Mouse (Mus musculus) heart, postnatal 0 days (tissue): ENCODE measurements around the gene Mn1. TPM values are rescaled to one million over a fixed set of nuclear protein-coding genes. Genes with fewer than 3 reads are reported as not detected.

Source experiments
- ATAC-seq: fragments of 200-750 bp; cut with Nextera tagmentation; 2 replicates; pipeline ENCODE4 v1.8.0; 2017; ENCODE audit warnings: low read depth, moderate number of reproducible peaks, moderate library complexity; ENCODE audit not compliant: insufficient read depth
- DNase-seq: peaks from one replicate; pipeline ENCODE4 v3.0.0-alpha.2; 2016; ENCODE audit warnings: low spot score
- H3K27ac ChIP-seq: fragments of 300-500 bp; sonication (generic); 2 replicates; pipeline ENCODE4 v1.5.1; 2014; ENCODE audit warnings: low read depth, mild to moderate bottlenecking
- H3K27me3 ChIP-seq: fragments of 300-500 bp; sonication (generic); 2 replicates; pipeline ENCODE4 v1.6.1; 2014; ENCODE audit warnings: low read length, mixed read lengths; ENCODE audit not compliant: control insufficient read depth, insufficient read depth
- H3K36me3 ChIP-seq: fragments of 300-500 bp; sonication (generic); replicated peaks from 2 replicates; pipeline ENCODE4 v1.6.1; 2014; ENCODE audit warnings: low read length, mixed read lengths; ENCODE audit not compliant: control insufficient read depth, insufficient read depth
- H3K4me1 ChIP-seq: fragments of 300-500 bp; sonication (generic); 2 replicates; pipeline ENCODE4 v1.6.1; 2014; ENCODE audit warnings: antibody characterized with exemption; ENCODE audit not compliant: control insufficient read depth, insufficient read depth
- H3K4me2 ChIP-seq: fragments of 300-500 bp; sonication (generic); 2 replicates; pipeline ENCODE4 v1.6.1; 2014; ENCODE audit warnings: low read depth, mild to moderate bottlenecking, low read length, moderate library complexity
- H3K4me3 ChIP-seq: fragments of 300-500 bp; sonication (generic); 2 replicates; pipeline ENCODE4 v1.5.1; 2014; ENCODE audit warnings: low read depth, low read length
- H3K9ac ChIP-seq: fragments of 300-500 bp; sonication (generic); replicated peaks from 2 replicates; pipeline ENCODE4 v1.6.1; 2014; ENCODE audit warnings: low read depth, low read length, mixed read lengths
- H3K9me3 ChIP-seq: fragments of 300-500 bp; sonication (generic); replicated peaks from 2 replicates; pipeline ENCODE4 v1.6.1; 2016; ENCODE audit warnings: low read length; ENCODE audit not compliant: control insufficient read depth
- CTCF ChIP-seq: IDR thresholded peaks from 2 replicates; pipeline ENCODE4 v1.5.1; 2016; ENCODE audit warnings: antibody characterized with exemption, control low read depth, low read depth
- EP300 ChIP-seq: IDR thresholded peaks from 2 replicates; pipeline ENCODE4 v1.6.1; 2016; ENCODE audit warnings: antibody characterized with exemption, low read depth
- WGBS: fragments of 180-500 bp; shearing (Covaris S2); extraction: QIAGEN DNeasy Blood & Tissue Kit; methylation state at CpG from one replicate; pipeline ENCODE4 v1.1.7; 2014; 5-methylcytosine and 5-hydroxymethylcytosine counted together
- polyA plus RNA-seq: library from polyadenylated mRNA; unstranded; fragments of >200 nt; fragmentation: Nextera tagmentation; extraction: Ambion mirVana; gene quantifications from 2 replicates; pipeline ENCODE4 v1.2.1, GENCODE M21; 2015
- total RNA-seq: library from RNA; depleted of rRNA; stranded (reverse); fragments of >200 nt; gene quantifications from 2 replicates; pipeline ENCODE4 v1.2.3, GENCODE M21; 2014; ENCODE audit warnings: low replicate concordance

Mn1 gene
- total and polyA plus RNA-seq, 2 experiments from 2014 or later, result 4.5 to 16.4 TPM

DNA sequence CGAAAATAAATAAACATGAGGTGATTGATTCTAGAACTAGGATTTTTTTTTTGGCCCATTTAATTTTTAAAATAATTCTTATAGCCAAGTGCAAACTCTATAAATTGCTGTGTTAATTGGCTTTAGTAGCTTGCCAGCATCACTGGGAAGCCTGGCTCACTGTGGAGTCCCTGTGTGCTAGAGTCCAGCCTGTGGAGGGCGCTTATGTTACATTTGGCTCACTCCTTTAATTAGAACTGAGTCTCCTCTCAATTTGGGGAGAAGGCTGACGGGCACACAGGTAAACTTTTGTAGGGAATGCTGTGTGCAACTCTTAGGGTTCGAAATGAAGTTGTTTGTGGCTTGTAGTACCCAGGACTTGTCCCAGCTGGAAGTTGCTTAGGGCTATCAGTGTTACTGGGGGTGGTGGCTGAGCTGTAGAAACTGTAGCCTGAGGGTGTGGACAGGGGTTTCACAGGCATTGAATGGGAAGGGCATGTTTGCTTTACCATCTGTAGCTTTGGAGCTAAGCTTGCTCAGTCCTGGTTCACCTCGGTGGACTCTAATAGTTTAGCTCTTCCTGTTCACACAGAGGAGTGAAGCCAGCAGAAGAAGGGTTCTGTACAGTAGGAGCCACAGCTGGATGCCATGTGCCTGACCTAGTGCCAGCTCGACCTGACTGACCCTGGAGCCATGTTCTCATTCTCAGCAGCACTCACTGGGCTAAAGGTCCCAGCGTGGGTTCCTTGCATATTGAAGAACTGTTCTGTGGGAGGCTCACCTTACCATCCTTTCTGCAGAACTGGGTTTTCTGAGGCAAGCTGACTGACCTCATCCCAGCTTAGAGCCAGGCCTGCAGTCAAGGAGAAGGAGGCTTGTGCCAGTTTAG is 38.8 kb upstream of the Mn1 start:
- H3K36me3 ChIP-seq, result peaks cover 90% of the 10 kb centered on the region
- no peak overlapping the region for H3K27ac ChIP-seq
- ATAC-seq (peak; percentile 33), DNase-seq (no peak)
- no peak overlapping the region for H3K9ac ChIP-seq
- no peaks in the 10 kb centered on the region for H3K9me3 ChIP-seq
- H3K4me1 ChIP-seq, result no peaks in the 10 kb centered on the region
- 76% methylated on average over 7 of the region's 7 CpGs for WGBS
- H3K27me3 ChIP-seq, result no peaks in the 10 kb centered on the region
- H3K4me2 ChIP-seq, result no peak overlapping the region
- TF ChIP-seq CTCF (no peak), EP300 (no peak)
- no peak overlapping the region for H3K4me3 ChIP-seq

DNA sequence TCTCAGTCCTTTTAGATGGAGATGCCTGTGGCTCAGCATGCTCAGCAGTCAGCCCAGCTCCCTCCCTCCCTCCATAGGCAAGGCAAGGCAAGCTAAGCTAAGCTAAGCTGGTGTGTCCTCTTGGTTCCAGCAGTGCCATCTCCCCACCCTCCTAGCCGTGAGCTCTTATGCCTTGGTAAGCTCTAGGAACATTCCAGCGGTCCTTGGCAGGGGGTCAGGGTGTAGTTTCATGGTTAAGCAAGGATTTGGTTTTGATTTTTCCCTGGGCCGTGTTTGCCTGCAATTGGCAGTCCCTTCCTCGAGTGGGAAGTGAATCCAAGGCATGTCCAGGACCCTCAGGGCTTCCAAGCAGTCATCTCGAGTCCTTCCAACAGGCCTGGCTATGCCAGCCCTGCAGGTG is 33.8 kb upstream of the Mn1 start:
- H3K27me3 ChIP-seq, result no peaks in the 10 kb centered on the region
- H3K9ac ChIP-seq, result no peak overlapping the region
- DNase-seq (no peak), ATAC-seq (no peak)
- WGBS, result 80% methylated on average over 5 of the region's 5 CpGs
- no peaks in the 10 kb centered on the region for H3K9me3 ChIP-seq
- H3K4me3 ChIP-seq, result no peak overlapping the region
- no peak overlapping the region for H3K27ac ChIP-seq
- H3K4me1 ChIP-seq, result no peaks in the 10 kb centered on the region
- no peak overlapping the region for H3K4me2 ChIP-seq
- H3K36me3 ChIP-seq, result peaks cover 93% of the 10 kb centered on the region
- no peak for TF ChIP-seq CTCF
- no peak for TF ChIP-seq EP300

DNA sequence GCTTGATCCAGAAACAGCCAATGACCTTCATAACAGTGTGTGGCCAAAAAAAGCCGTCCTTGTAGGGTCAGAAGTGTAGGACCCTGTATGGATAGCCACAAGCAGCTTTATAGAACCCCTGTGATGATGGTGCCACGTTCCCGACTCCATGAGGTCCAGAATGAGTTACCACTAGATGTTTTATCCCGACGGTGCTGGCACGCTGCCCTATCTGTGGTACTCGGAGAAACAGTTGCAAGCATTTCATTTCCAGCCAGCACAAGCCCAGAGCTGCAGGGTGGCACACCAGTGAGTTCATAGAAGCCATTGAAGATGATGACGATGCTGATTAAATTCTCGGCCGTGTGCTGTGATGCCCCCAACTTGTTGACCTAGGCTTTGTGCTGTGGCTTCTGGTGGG is 26.3 kb upstream of the Mn1 start:
- no peak for DNase-seq
- no peak for ATAC-seq
- Histone ChIP-seq H3K9ac (no peak overlapping the region), H3K27ac (no peak overlapping the region), H3K4me1 (peaks cover 16% of the 10 kb centered on the region), H3K27me3 (peaks cover 2% of the 10 kb centered on the region; the same call in 1 of the 2 replicates), H3K36me3 (peaks cover 28% of the 10 kb centered on the region), H3K4me3 (no peak overlapping the region), H3K9me3 (no peaks in the 10 kb centered on the region), H3K4me2 (no peak overlapping the region)
- 36% methylated on average over 10 of the region's 10 CpGs for WGBS
- TF ChIP-seq CTCF (no peak), EP300 (no peak)

DNA sequence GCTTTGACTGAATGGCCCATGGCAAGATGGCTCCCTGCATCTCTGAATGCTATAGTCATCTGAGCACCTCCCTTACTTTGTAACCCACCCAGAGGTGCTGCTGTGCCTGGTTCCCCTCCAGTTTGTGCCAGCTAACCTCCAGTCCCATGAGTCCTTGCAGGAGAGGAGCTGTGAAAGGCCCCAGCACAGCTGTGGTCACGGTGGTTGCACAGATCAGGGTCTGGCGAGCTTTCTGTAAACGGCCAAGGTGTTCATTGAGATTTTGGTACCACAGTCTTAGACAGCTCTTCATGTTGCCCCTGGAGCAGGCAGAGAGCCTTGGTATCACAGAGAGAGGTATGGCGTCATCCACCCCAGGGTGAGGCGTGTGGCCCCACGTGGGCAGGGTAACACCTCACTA is 25.7 kb upstream of the Mn1 start:
- Histone ChIP-seq H3K9ac (no peak overlapping the region), H3K27me3 (peaks cover 3% of the 10 kb centered on the region; the same call in 1 of the 2 replicates), H3K4me2 (no peak overlapping the region), H3K4me1 (peaks cover 16% of the 10 kb centered on the region), H3K36me3 (peaks cover 22% of the 10 kb centered on the region), H3K4me3 (no peak overlapping the region), H3K27ac (no peak overlapping the region), H3K9me3 (no peaks in the 10 kb centered on the region)
- ATAC-seq (no peak), DNase-seq (no peak)
- TF ChIP-seq CTCF (no peak), EP300 (no peak)
- 85% methylated on average over 6 of the region's 6 CpGs for WGBS

DNA sequence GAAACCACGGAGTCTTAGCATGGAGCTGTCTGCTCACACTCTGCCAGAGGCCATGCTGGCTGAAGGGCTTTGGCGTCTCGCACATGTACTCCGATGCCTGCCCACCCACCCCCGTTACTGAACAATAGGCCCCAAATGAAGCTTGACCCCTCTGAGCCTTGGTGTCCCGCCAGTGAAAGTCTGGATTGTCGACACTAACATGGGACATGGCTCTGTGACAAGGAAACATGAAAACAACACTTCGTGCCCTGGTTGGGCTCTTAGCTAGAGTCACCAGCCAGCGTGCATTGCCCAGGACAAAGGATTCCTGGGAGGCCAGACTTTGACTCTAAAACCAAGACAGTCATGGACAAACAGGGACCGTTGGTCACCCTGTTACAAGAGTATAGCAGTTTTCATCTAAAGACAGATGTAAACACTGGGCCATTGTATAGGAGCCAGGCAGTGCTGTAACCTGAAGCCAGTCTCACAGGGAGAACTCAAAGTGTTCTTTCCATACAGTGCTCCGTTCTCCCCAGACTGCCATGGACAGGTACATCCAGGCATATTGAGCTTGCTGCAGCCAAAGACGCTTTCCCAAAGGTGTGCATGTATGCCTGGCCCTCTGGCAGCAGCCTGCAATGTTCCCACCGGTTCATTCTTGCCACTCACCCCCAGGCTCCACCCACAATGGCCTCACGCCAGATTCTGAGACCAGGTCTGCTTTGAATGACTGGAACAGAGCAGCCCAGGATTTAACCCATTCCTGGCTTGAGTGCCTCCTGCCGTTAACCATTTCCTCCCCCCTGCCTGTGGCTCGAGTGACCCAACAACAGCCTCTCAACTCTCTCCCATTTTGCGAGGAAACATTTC is 23.6 kb upstream of the Mn1 start:
- Histone ChIP-seq H3K9me3 (no peaks in the 10 kb centered on the region), H3K36me3 (peaks cover 7% of the 10 kb centered on the region; the same call in 1 of the 2 replicates), H3K27me3 (peaks cover 9% of the 10 kb centered on the region), H3K4me2 (peak overlapping the region; percentile 33), H3K4me1 (peaks cover 16% of the 10 kb centered on the region), H3K27ac (no peak overlapping the region), H3K9ac (no peak overlapping the region), H3K4me3 (no peak overlapping the region)
- ATAC-seq (peak; percentile 66; the same call in 1 of the 2 replicates), DNase-seq (peak; percentile 63)
- 20% methylated on average over 17 of the region's 17 CpGs for WGBS
- no peak for TF ChIP-seq EP300
- TF ChIP-seq CTCF, result no peak
